Mouse (Mus musculus): Measurements from ENCODE around the gene Plcxd2. TPM values are rescaled to one million over a fixed set of nuclear protein-coding genes. Genes with fewer than 3 reads are reported as not detected.

The Plcxd2 gene
- polyA plus RNA-seq, 1 experiment from 2014 or later = 0.93 TPM

GRCm38 (mm10) chr16:46021302-46021701, 11.3 kb upstream of the Plcxd2 start:
- H3K4me2 ChIP-seq (ENCODE audit: low read length) = no peak overlapping the region
- WGBS = 65% methylated on average over 2 of the region's 2 CpGs
- H3K36me3 ChIP-seq (ENCODE audit: insufficient read depth, low read length) = no peaks in the 10 kb centered on the region
- no peak overlapping the region for H3K9ac ChIP-seq (ENCODE audit: low read depth, low read length)
- no peak for ATAC-seq (replicated peaks; ENCODE audit: low FRiP score, low read depth)
- H3K9me3 ChIP-seq (replicated peaks; ENCODE audit: low read length) = no peaks in the 10 kb centered on the region
- H3K4me3 ChIP-seq (replicated peaks; ENCODE audit: low read depth, low read length) = no peak overlapping the region
- no peak for DNase-seq (ENCODE audit: low spot score)
- H3K27ac ChIP-seq = no peak overlapping the region
- no peaks in the 10 kb centered on the region for H3K27me3 ChIP-seq (ENCODE audit: insufficient read depth, low read length)
- TF ChIP-seq CTCF (IDR thresholded peaks at IDR 0.05; ENCODE audit: low read depth) = no peak
- no peaks in the 10 kb centered on the region for H3K4me1 ChIP-seq (replicated peaks; ENCODE audit: insufficient read depth, low read length)

GRCm38 (mm10) chr16:46020396-46020795, 10.4 kb upstream of the Plcxd2 start:
- TF ChIP-seq CTCF (IDR thresholded peaks at IDR 0.05; ENCODE audit: low read depth) = no peak
- H3K9me3 ChIP-seq (replicated peaks; ENCODE audit: low read length) = no peaks in the 10 kb centered on the region
- no peaks in the 10 kb centered on the region for H3K27me3 ChIP-seq (ENCODE audit: insufficient read depth, low read length)
- no peaks in the 10 kb centered on the region for H3K36me3 ChIP-seq (ENCODE audit: insufficient read depth, low read length)
- 60% methylated on average over 2 of the region's 2 CpGs for WGBS
- H3K4me3 ChIP-seq (replicated peaks; ENCODE audit: low read depth, low read length) = no peak overlapping the region
- no peak overlapping the region for H3K27ac ChIP-seq
- no peak for ATAC-seq (replicated peaks; ENCODE audit: low FRiP score, low read depth)
- no peak overlapping the region for H3K9ac ChIP-seq (ENCODE audit: low read depth, low read length)
- no peak overlapping the region for H3K4me2 ChIP-seq (ENCODE audit: low read length)
- DNase-seq (ENCODE audit: low spot score) = no peak
- H3K4me1 ChIP-seq (replicated peaks; ENCODE audit: insufficient read depth, low read length) = no peaks in the 10 kb centered on the region

- no peak overlapping the region for H3K4me3 ChIP-seq (replicated peaks; ENCODE audit: low read depth, low read length)
- H3K9ac ChIP-seq (ENCODE audit: low read depth, low read length) = no peak overlapping the region
- TF ChIP-seq CTCF (IDR thresholded peaks at IDR 0.05; ENCODE audit: low read depth) = no peak
- DNase-seq (ENCODE audit: low spot score) (no peak), ATAC-seq (replicated peaks; ENCODE audit: low FRiP score, low read depth) (no peak)
- 83% methylated on average over 4 of the region's 4 CpGs for WGBS
- H3K4me2 ChIP-seq (ENCODE audit: low read length) = no peak overlapping the region
- no peaks in the 10 kb centered on the region for H3K9me3 ChIP-seq (replicated peaks; ENCODE audit: low read length)
- H3K27me3 ChIP-seq (ENCODE audit: insufficient read depth, low read length) = no peaks in the 10 kb centered on the region
- H3K4me1 ChIP-seq (replicated peaks; ENCODE audit: insufficient read depth, low read length) = no peaks in the 10 kb centered on the region
- no peak overlapping the region for H3K27ac ChIP-seq
- no peaks in the 10 kb centered on the region for H3K36me3 ChIP-seq (ENCODE audit: insufficient read depth, low read length)
These were observed 9.8 kb upstream of the Plcxd2 start for GRCm38 (mm10) chr16:46019799-46020198.

- H3K9me3 ChIP-seq (replicated peaks; ENCODE audit: low read length) = no peaks in the 10 kb centered on the region
- ATAC-seq (replicated peaks; ENCODE audit: low FRiP score, low read depth) = no peak
These were observed 9.3 kb upstream of the Plcxd2 start for GRCm38 (mm10) chr16:46019359-46019758.

GRCm38 (mm10) chr16:46011696-46012095, 1.7 kb upstream of the Plcxd2 start:
- H3K36me3 ChIP-seq (ENCODE audit: insufficient read depth, low read length) = no peaks in the 10 kb centered on the region
- no peak overlapping the region for H3K27ac ChIP-seq
- no peak overlapping the region for H3K9ac ChIP-seq (ENCODE audit: low read depth, low read length)
- no peak for TF ChIP-seq CTCF (IDR thresholded peaks at IDR 0.05; ENCODE audit: low read depth)
- no peak overlapping the region for H3K4me2 ChIP-seq (ENCODE audit: low read length)
- no peaks in the 10 kb centered on the region for H3K9me3 ChIP-seq (replicated peaks; ENCODE audit: low read length)
- no peak for DNase-seq (ENCODE audit: low spot score)
- no peak for ATAC-seq (replicated peaks; ENCODE audit: low FRiP score, low read depth)
- 46% methylated on average over 1 of the region's 1 CpGs for WGBS
- no peaks in the 10 kb centered on the region for H3K27me3 ChIP-seq (ENCODE audit: insufficient read depth, low read length)
- 0 out of 2 replicates have a peak, but pooled peaks cover 3% of the 10 kb centered on the region for H3K4me1 ChIP-seq (replicated peaks; ENCODE audit: insufficient read depth, low read length)
- H3K4me3 ChIP-seq (replicated peaks; ENCODE audit: low read depth, low read length) = no peak overlapping the region

More at GRCm38 (mm10) chr16:46019359-46019758, 9.3 kb upstream of the Plcxd2 start:
- no peak overlapping the region for H3K9ac ChIP-seq (ENCODE audit: low read depth, low read length)
- no peak overlapping the region for H3K4me2 ChIP-seq (ENCODE audit: low read length)
- WGBS = 58% methylated on average over 1 of the region's 1 CpGs
- no peak for TF ChIP-seq CTCF (IDR thresholded peaks at IDR 0.05; ENCODE audit: low read depth)
- H3K36me3 ChIP-seq (ENCODE audit: insufficient read depth, low read length) = no peaks in the 10 kb centered on the region
- H3K4me1 ChIP-seq (replicated peaks; ENCODE audit: insufficient read depth, low read length) = no peaks in the 10 kb centered on the region
- H3K27me3 ChIP-seq (ENCODE audit: insufficient read depth, low read length) = no peaks in the 10 kb centered on the region
- no peak overlapping the region for H3K27ac ChIP-seq
- no peak for DNase-seq (ENCODE audit: low spot score)
- no peak overlapping the region for H3K4me3 ChIP-seq (replicated peaks; ENCODE audit: low read depth, low read length)

- ATAC-seq (replicated peaks; ENCODE audit: low FRiP score, low read depth) (no peak), DNase-seq (ENCODE audit: low spot score) (no peak)
- 10% methylated on average over 5 of the region's 5 CpGs for WGBS
These were observed 845 bp upstream of the Plcxd2 start for GRCm38 (mm10) chr16:46010906-46011220.

GRCm38 (mm10) chr16:46009717-46010116, 301 bp downstream of the Plcxd2 start:
- DNase-seq (ENCODE audit: low spot score) (peak; percentile 16), ATAC-seq (replicated peaks; ENCODE audit: low FRiP score, low read depth) (no peak)
- H3K27ac ChIP-seq = no peak overlapping the region
- peak overlapping the region; percentile 53 for H3K9ac ChIP-seq (ENCODE audit: low read depth, low read length)
- H3K4me2 ChIP-seq (ENCODE audit: low read length) = peak overlapping the region; percentile 80
- 0 out of 2 replicates have a peak, but pooled peaks cover 3% of the 10 kb centered on the region for H3K4me1 ChIP-seq (replicated peaks; ENCODE audit: insufficient read depth, low read length)
- no peaks in the 10 kb centered on the region for H3K36me3 ChIP-seq (ENCODE audit: insufficient read depth, low read length)
- no peak for TF ChIP-seq CTCF (IDR thresholded peaks at IDR 0.05; ENCODE audit: low read depth)
- WGBS = under 1% methylated on average over 13 of the region's 13 CpGs
- H3K27me3 ChIP-seq (ENCODE audit: insufficient read depth, low read length) = no peaks in the 10 kb centered on the region
- peak overlapping the region; percentile 43 for H3K4me3 ChIP-seq (replicated peaks; ENCODE audit: low read depth, low read length)
- no peaks in the 10 kb centered on the region for H3K9me3 ChIP-seq (replicated peaks; ENCODE audit: low read length)

More at GRCm38 (mm10) chr16:46010906-46011220, 845 bp upstream of the Plcxd2 start:
- H3K27me3 ChIP-seq (ENCODE audit: insufficient read depth, low read length) = no peaks in the 10 kb centered on the region
- H3K27ac ChIP-seq = peak overlapping the region; percentile 55
- TF ChIP-seq CTCF (IDR thresholded peaks at IDR 0.05; ENCODE audit: low read depth) = no peak
- peak overlapping the region; percentile 43 for H3K4me3 ChIP-seq (replicated peaks; ENCODE audit: low read depth, low read length)
- 0 out of 2 replicates have a peak, but pooled peaks cover 3% of the 10 kb centered on the region for H3K4me1 ChIP-seq (replicated peaks; ENCODE audit: insufficient read depth, low read length)
- no peaks in the 10 kb centered on the region for H3K9me3 ChIP-seq (replicated peaks; ENCODE audit: low read length)
- H3K4me2 ChIP-seq (ENCODE audit: low read length) = peak overlapping the region; percentile 80
- peak overlapping the region; percentile 56; the same call in 1 of the 2 replicates for H3K9ac ChIP-seq (ENCODE audit: low read depth, low read length)
- H3K36me3 ChIP-seq (ENCODE audit: insufficient read depth, low read length) = no peaks in the 10 kb centered on the region

Measured in kidney, postnatal 0 days (tissue).